Mouse (Mus musculus): Measurements from ENCODE around the gene Ctxn2. TPM values are rescaled to one million over a fixed set of nuclear protein-coding genes. Genes with fewer than 3 reads are reported as not detected.

Ctxn2 gene
- total RNA-seq, 1 experiment from 2014 or later, result not detected

- no peak for DNase-seq
Observed at GRCm38 (mm10) chr2:125196771-125197170, 60.3 kb downstream of the Ctxn2 start.

Other genes with a start within 250 kb of the Ctxn2 start
- 0.19 TPM in 1 of 2 replicates, not detected in the other for gene Slc24a5, start 68.6 kb upstream of the Ctxn2 start, total RNA-seq (2021)
- 37.3 and 37.7 TPM in 2 replicates for gene Myef2, start 13.0 kb upstream of the Ctxn2 start, total RNA-seq (2021)
- gene Slc12a1, start 15.8 kb downstream of the Ctxn2 start, total RNA-seq (2021), result not detected in 2 replicates
- gene Dut, start 110.5 kb downstream of the Ctxn2 start, total RNA-seq (2021), result 36.1 and 39.4 TPM in 2 replicates